Mouse (Mus musculus): Measurements from ENCODE around the gene Ehd4. TPM values are rescaled to one million over a fixed set of nuclear protein-coding genes. Genes with fewer than 3 reads are reported as not detected.

Ehd4 gene
- polyA plus RNA-seq, 1 experiment from 2014 or later, result 18.3 TPM

GRCm38 (mm10) chr2:120099886-120100285, 54.5 kb downstream of the Ehd4 start:
- H3K9ac ChIP-seq (ENCODE audit: low read depth, low read length), result no peak overlapping the region
- H3K27me3 ChIP-seq (ENCODE audit: control insufficient read depth, insufficient read depth, low read length), result no peaks in the 10 kb centered on the region
- H3K9me3 ChIP-seq (ENCODE audit: control insufficient read depth, low read length), result no peaks in the 10 kb centered on the region
- no peak overlapping the region for H3K4me3 ChIP-seq (ENCODE audit: low read depth, low read length)
- no peak for DNase-seq (ENCODE audit: low spot score)
- 88% methylated on average over 3 of the region's 3 CpGs for WGBS
- H3K4me1 ChIP-seq (replicated peaks; ENCODE audit: control insufficient read depth, insufficient read depth, low read length), result no peaks in the 10 kb centered on the region
- no peak overlapping the region for H3K27ac ChIP-seq (ENCODE audit: low read depth, low read length)
- ATAC-seq (ENCODE audit: low FRiP score), result no peak
- no peak overlapping the region for H3K4me2 ChIP-seq (replicated peaks; ENCODE audit: low read depth, low read length)
- no peaks in the 10 kb centered on the region for H3K36me3 ChIP-seq (ENCODE audit: control insufficient read depth, insufficient read depth, low read length)

GRCm38 (mm10) chr2:120099263-120099662, 55.1 kb downstream of the Ehd4 start:
- H3K36me3 ChIP-seq (ENCODE audit: control insufficient read depth, insufficient read depth, low read length), result no peaks in the 10 kb centered on the region
- H3K9me3 ChIP-seq (ENCODE audit: control insufficient read depth, low read length), result no peaks in the 10 kb centered on the region
- 86% methylated on average over 4 of the region's 4 CpGs for WGBS
- no peak overlapping the region for H3K9ac ChIP-seq (ENCODE audit: low read depth, low read length)
- no peaks in the 10 kb centered on the region for H3K27me3 ChIP-seq (ENCODE audit: control insufficient read depth, insufficient read depth, low read length)
- no peak overlapping the region for H3K27ac ChIP-seq (ENCODE audit: low read depth, low read length)
- H3K4me2 ChIP-seq (replicated peaks; ENCODE audit: low read depth, low read length), result no peak overlapping the region
- ATAC-seq (ENCODE audit: low FRiP score), result no peak
- no peak for DNase-seq (ENCODE audit: low spot score)
- H3K4me3 ChIP-seq (ENCODE audit: low read depth, low read length), result no peak overlapping the region
- H3K4me1 ChIP-seq (replicated peaks; ENCODE audit: control insufficient read depth, insufficient read depth, low read length), result no peaks in the 10 kb centered on the region

- H3K9ac ChIP-seq (ENCODE audit: low read depth, low read length), result no peak overlapping the region
- DNase-seq (ENCODE audit: low spot score) (no peak), ATAC-seq (ENCODE audit: low FRiP score) (no peak)
- no peaks in the 10 kb centered on the region for H3K4me1 ChIP-seq (replicated peaks; ENCODE audit: control insufficient read depth, insufficient read depth, low read length)
- H3K4me2 ChIP-seq (replicated peaks; ENCODE audit: low read depth, low read length), result no peak overlapping the region
- no peak overlapping the region for H3K4me3 ChIP-seq (ENCODE audit: low read depth, low read length)
- H3K36me3 ChIP-seq (ENCODE audit: control insufficient read depth, insufficient read depth, low read length), result no peaks in the 10 kb centered on the region
- no peaks in the 10 kb centered on the region for H3K9me3 ChIP-seq (ENCODE audit: control insufficient read depth, low read length)
- H3K27me3 ChIP-seq (ENCODE audit: control insufficient read depth, insufficient read depth, low read length), result no peaks in the 10 kb centered on the region
- WGBS, result 82% methylated on average over 8 of the region's 8 CpGs
- no peak overlapping the region for H3K27ac ChIP-seq (ENCODE audit: low read depth, low read length)
Observed at GRCm38 (mm10) chr2:120098781-120099202, 55.6 kb downstream of the Ehd4 start.

- no peak for ATAC-seq (ENCODE audit: low FRiP score)
- H3K4me1 ChIP-seq (replicated peaks; ENCODE audit: control insufficient read depth, insufficient read depth, low read length), result no peaks in the 10 kb centered on the region
- H3K27ac ChIP-seq (ENCODE audit: low read depth, low read length), result no peak overlapping the region
- no peaks in the 10 kb centered on the region for H3K9me3 ChIP-seq (ENCODE audit: control insufficient read depth, low read length)
- H3K27me3 ChIP-seq (ENCODE audit: control insufficient read depth, insufficient read depth, low read length), result no peaks in the 10 kb centered on the region
- no peak overlapping the region for H3K4me3 ChIP-seq (ENCODE audit: low read depth, low read length)
- H3K9ac ChIP-seq (ENCODE audit: low read depth, low read length), result no peak overlapping the region
- H3K4me2 ChIP-seq (replicated peaks; ENCODE audit: low read depth, low read length), result no peak overlapping the region
- 84% methylated on average over 8 of the region's 8 CpGs for WGBS
- DNase-seq (ENCODE audit: low spot score), result no peak
- no peaks in the 10 kb centered on the region for H3K36me3 ChIP-seq (ENCODE audit: control insufficient read depth, insufficient read depth, low read length)
Observed at GRCm38 (mm10) chr2:120097868-120098267, 56.5 kb downstream of the Ehd4 start.

- H3K9me3 ChIP-seq (ENCODE audit: control insufficient read depth, low read length), result no peaks in the 10 kb centered on the region
- no peaks in the 10 kb centered on the region for H3K4me1 ChIP-seq (replicated peaks; ENCODE audit: control insufficient read depth, insufficient read depth, low read length)
- H3K27ac ChIP-seq (ENCODE audit: low read depth, low read length), result no peak overlapping the region
- H3K27me3 ChIP-seq (ENCODE audit: control insufficient read depth, insufficient read depth, low read length), result no peaks in the 10 kb centered on the region
- WGBS, result 94% methylated on average over 6 of the region's 6 CpGs
- DNase-seq (ENCODE audit: low spot score) (no peak), ATAC-seq (ENCODE audit: low FRiP score) (no peak)
- no peak overlapping the region for H3K4me2 ChIP-seq (replicated peaks; ENCODE audit: low read depth, low read length)
- H3K36me3 ChIP-seq (ENCODE audit: control insufficient read depth, insufficient read depth, low read length), result no peaks in the 10 kb centered on the region
- H3K4me3 ChIP-seq (ENCODE audit: low read depth, low read length), result no peak overlapping the region
- H3K9ac ChIP-seq (ENCODE audit: low read depth, low read length), result no peak overlapping the region
Observed at GRCm38 (mm10) chr2:120096711-120097110, 57.7 kb downstream of the Ehd4 start.

GRCm38 (mm10) chr2:120096191-120096590, 58.2 kb downstream of the Ehd4 start:
- Histone ChIP-seq H3K4me2 (replicated peaks; ENCODE audit: low read depth, low read length) (no peak overlapping the region), H3K9me3 (ENCODE audit: control insufficient read depth, low read length) (no peaks in the 10 kb centered on the region), H3K4me1 (replicated peaks; ENCODE audit: control insufficient read depth, insufficient read depth, low read length) (no peaks in the 10 kb centered on the region), H3K4me3 (ENCODE audit: low read depth, low read length) (no peak overlapping the region), H3K36me3 (ENCODE audit: control insufficient read depth, insufficient read depth, low read length) (no peaks in the 10 kb centered on the region), H3K27me3 (ENCODE audit: control insufficient read depth, insufficient read depth, low read length) (no peaks in the 10 kb centered on the region), H3K9ac (ENCODE audit: low read depth, low read length) (no peak overlapping the region), H3K27ac (ENCODE audit: low read depth, low read length) (no peak overlapping the region)
- WGBS, result 87% methylated on average over 8 of the region's 8 CpGs
- DNase-seq (ENCODE audit: low spot score) (no peak), ATAC-seq (ENCODE audit: low FRiP score) (no peak)

- H3K36me3 ChIP-seq (ENCODE audit: control insufficient read depth, insufficient read depth, low read length), result no peaks in the 10 kb centered on the region
- H3K9ac ChIP-seq (ENCODE audit: low read depth, low read length), result no peak overlapping the region
- no peak overlapping the region for H3K4me3 ChIP-seq (ENCODE audit: low read depth, low read length)
- ATAC-seq (ENCODE audit: low FRiP score) (no peak), DNase-seq (ENCODE audit: low spot score) (no peak)
- no peaks in the 10 kb centered on the region for H3K27me3 ChIP-seq (ENCODE audit: control insufficient read depth, insufficient read depth, low read length)
- no peak overlapping the region for H3K4me2 ChIP-seq (replicated peaks; ENCODE audit: low read depth, low read length)
- H3K4me1 ChIP-seq (replicated peaks; ENCODE audit: control insufficient read depth, insufficient read depth, low read length), result no peaks in the 10 kb centered on the region
- H3K27ac ChIP-seq (ENCODE audit: low read depth, low read length), result no peak overlapping the region
- H3K9me3 ChIP-seq (ENCODE audit: control insufficient read depth, low read length), result no peaks in the 10 kb centered on the region
- whole genome bisulfite sequencing, result 95% methylated on average over 4 of the region's 4 CpGs
Observed at GRCm38 (mm10) chr2:120095171-120095570, 59.2 kb downstream of the Ehd4 start.

- no peaks in the 10 kb centered on the region for H3K27me3 ChIP-seq (ENCODE audit: control insufficient read depth, insufficient read depth, low read length)
- no peak overlapping the region for H3K4me3 ChIP-seq (ENCODE audit: low read depth, low read length)
- WGBS, result 74% methylated on average over 5 of the region's 5 CpGs
- peak; percentile 54 for DNase-seq (ENCODE audit: low spot score)
- H3K36me3 ChIP-seq (ENCODE audit: control insufficient read depth, insufficient read depth, low read length), result no peaks in the 10 kb centered on the region
- no peak overlapping the region for H3K4me2 ChIP-seq (replicated peaks; ENCODE audit: low read depth, low read length)
- no peak overlapping the region for H3K27ac ChIP-seq (ENCODE audit: low read depth, low read length)
- H3K9me3 ChIP-seq (ENCODE audit: control insufficient read depth, low read length), result no peaks in the 10 kb centered on the region
- no peak for ATAC-seq (ENCODE audit: low FRiP score)
- H3K4me1 ChIP-seq (replicated peaks; ENCODE audit: control insufficient read depth, insufficient read depth, low read length), result no peaks in the 10 kb centered on the region
- H3K9ac ChIP-seq (ENCODE audit: low read depth, low read length), result no peak overlapping the region
Observed at GRCm38 (mm10) chr2:120093671-120094430, 60.6 kb downstream of the Ehd4 start.

- Histone ChIP-seq H3K27me3 (ENCODE audit: control insufficient read depth, insufficient read depth, low read length) (no peaks in the 10 kb centered on the region), H3K4me3 (ENCODE audit: low read depth, low read length) (no peak overlapping the region), H3K36me3 (ENCODE audit: control insufficient read depth, insufficient read depth, low read length) (no peaks in the 10 kb centered on the region), H3K9ac (ENCODE audit: low read depth, low read length) (no peak overlapping the region), H3K27ac (ENCODE audit: low read depth, low read length) (no peak overlapping the region), H3K4me1 (replicated peaks; ENCODE audit: control insufficient read depth, insufficient read depth, low read length) (no peaks in the 10 kb centered on the region), H3K4me2 (replicated peaks; ENCODE audit: low read depth, low read length) (no peak overlapping the region), H3K9me3 (ENCODE audit: control insufficient read depth, low read length) (no peaks in the 10 kb centered on the region)
- ATAC-seq (ENCODE audit: low FRiP score) (no peak), DNase-seq (ENCODE audit: low spot score) (no peak)
- 95% methylated on average over 17 of the region's 17 CpGs for WGBS
Observed at GRCm38 (mm10) chr2:120090979-120091378, 63.4 kb downstream of the Ehd4 start.

Measured in hindbrain, embryonic 11.5 days (tissue).